Mouse (Mus musculus): ENCODE data around the gene Accsl. TPM values are rescaled to one million over a fixed set of nuclear protein-coding genes. Genes with fewer than 3 reads are reported as not detected.

Accsl gene
- 0.08 TPM in 1 of 2 replicates, not detected in the other for polyA plus RNA-seq (2015; fragmentation: Nextera tagmentation; extraction: Ambion mirVana)

DNA sequence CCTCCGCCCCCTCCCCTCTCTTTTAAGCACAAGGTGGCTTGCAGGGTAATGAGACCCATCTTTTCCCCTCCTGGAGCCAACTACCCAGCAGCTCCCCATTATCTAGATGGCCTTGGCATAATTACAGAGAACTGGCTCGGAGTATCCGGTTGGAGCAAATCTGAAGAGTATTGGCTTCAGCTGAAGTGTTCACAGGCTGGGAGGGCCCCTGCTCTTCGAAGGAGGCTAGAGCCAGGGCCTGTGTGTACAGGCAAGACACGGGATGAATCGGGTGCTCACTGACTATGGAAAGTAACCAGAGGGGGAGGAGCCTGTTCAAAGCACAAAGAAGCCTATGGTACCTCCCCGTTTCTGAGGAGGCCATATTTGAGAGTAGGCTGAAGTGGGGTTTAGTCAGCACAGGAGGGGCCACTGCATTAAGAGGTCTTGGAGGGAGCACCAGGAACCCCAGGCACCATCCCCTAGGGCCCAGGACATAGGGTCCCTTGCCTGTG, at the start of gene Accsl:
Accsl (minus strand) TSS at position 51 of the 494 bp plus-strand sequence.
- H3K27me3 ChIP-seq: no peaks in the 10 kb centered on the region; the same call in 1 of the 2 replicates
- H3K9ac ChIP-seq: no peak within 1 kb of the TSS
- H3K36me3 ChIP-seq: no peaks in the 10 kb centered on the region
- H3K9me3 ChIP-seq: no peaks in the 10 kb centered on the region
- H3K27ac ChIP-seq (replicated peaks): no peak within 1 kb of the TSS
- WGBS: 71% methylated on average over 7 of the region's 7 CpGs
- no peak within 1 kb of the TSS for H3K4me2 ChIP-seq
- H3K4me3 ChIP-seq: no peak within 1 kb of the TSS
- peaks cover 25% of the 10 kb centered on the region for H3K4me1 ChIP-seq (replicated peaks)
- no peak for ATAC-seq (ENCODE audit: low read depth)

DNA sequence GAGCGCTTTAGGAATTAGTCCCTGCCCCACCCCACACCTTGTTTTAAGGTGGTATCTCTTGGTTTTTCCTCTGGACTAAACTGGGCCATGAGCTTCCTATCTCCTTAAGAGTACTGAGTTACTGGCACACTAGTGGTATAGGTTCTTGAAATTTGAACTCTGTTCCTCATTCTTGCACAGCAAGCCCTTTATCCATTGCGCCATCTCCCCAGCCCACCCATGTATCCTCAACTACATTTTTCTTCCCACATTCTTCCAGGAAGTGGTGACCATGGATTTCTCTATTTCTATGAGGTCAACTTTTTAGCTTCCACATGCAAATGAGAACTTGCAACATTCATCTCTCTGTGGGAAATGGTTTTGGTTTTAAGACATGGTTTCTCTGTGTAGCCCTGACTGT, 44.6 kb upstream of the Accsl start:
- H3K9ac ChIP-seq: no peak overlapping the region
- H3K4me2 ChIP-seq: no peak overlapping the region
- no peak overlapping the region for H3K4me3 ChIP-seq
- peaks cover 2% of the 10 kb centered on the region for H3K4me1 ChIP-seq (replicated peaks)
- no peak for ATAC-seq (ENCODE audit: low read depth)
- no peaks in the 10 kb centered on the region for H3K27me3 ChIP-seq
- H3K36me3 ChIP-seq: no peaks in the 10 kb centered on the region
- no peaks in the 10 kb centered on the region for H3K9me3 ChIP-seq
- H3K27ac ChIP-seq (replicated peaks): no peak overlapping the region
- WGBS: 91% methylated on average over 2 of the region's 2 CpGs

DNA sequence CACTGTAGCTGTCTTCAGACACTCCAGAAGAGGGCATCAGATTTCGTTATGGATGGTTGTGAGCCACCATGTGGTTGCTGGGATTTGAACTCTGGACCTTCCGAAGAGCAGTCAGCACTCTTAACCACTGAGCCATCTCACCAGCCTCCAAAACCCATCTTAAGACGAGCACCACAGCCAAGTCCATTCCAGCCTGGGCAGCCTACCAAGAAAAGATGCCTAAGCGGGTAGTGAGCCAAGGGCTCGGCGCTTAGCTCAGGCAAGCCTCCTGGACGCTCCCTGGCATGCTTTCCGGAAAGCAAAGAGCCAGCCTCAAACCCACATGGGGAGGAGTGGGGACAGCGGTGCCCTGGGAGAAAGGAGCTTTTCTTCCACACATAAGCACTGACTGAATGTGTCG, 43.0 kb upstream of the Accsl start:
- WGBS: 86% methylated on average over 10 of the region's 10 CpGs
- Histone ChIP-seq H3K4me1 (replicated peaks) (peaks cover 18% of the 10 kb centered on the region), H3K27me3 (no peaks in the 10 kb centered on the region), H3K36me3 (no peaks in the 10 kb centered on the region), H3K4me3 (no peak overlapping the region), H3K27ac (replicated peaks) (no peak overlapping the region), H3K9ac (no peak overlapping the region), H3K4me2 (no peak overlapping the region), H3K9me3 (no peaks in the 10 kb centered on the region)
- no peak for ATAC-seq (ENCODE audit: low read depth)

DNA sequence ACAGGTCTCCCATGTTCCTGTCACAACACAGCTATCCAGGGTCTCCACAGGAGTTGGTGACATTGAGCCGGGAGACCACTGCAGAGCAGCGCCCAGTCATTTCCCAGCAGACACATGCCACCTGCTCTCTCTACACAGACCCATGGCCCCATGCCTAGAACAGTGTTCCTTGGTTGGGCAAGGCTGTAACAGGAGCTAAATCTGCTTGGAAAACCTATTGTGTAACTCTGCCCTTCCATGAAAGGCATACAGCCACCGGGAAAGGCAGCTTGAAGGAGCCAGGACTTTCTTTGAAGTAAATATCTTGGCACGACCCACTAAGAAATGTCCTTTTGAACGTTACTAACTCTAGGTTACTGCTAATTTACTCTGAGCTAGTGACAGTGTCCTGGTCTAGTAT, 40.8 kb upstream of the Accsl start:
- no peaks in the 10 kb centered on the region for H3K27me3 ChIP-seq
- H3K4me3 ChIP-seq: no peak overlapping the region
- H3K4me1 ChIP-seq (replicated peaks): peaks cover 27% of the 10 kb centered on the region
- H3K27ac ChIP-seq (replicated peaks): no peak overlapping the region
- H3K4me2 ChIP-seq: no peak overlapping the region
- ATAC-seq (ENCODE audit: low read depth): no peak
- H3K9me3 ChIP-seq: no peaks in the 10 kb centered on the region
- 80% methylated on average over 5 of the region's 5 CpGs for WGBS
- H3K9ac ChIP-seq: no peak overlapping the region
- no peaks in the 10 kb centered on the region for H3K36me3 ChIP-seq

DNA sequence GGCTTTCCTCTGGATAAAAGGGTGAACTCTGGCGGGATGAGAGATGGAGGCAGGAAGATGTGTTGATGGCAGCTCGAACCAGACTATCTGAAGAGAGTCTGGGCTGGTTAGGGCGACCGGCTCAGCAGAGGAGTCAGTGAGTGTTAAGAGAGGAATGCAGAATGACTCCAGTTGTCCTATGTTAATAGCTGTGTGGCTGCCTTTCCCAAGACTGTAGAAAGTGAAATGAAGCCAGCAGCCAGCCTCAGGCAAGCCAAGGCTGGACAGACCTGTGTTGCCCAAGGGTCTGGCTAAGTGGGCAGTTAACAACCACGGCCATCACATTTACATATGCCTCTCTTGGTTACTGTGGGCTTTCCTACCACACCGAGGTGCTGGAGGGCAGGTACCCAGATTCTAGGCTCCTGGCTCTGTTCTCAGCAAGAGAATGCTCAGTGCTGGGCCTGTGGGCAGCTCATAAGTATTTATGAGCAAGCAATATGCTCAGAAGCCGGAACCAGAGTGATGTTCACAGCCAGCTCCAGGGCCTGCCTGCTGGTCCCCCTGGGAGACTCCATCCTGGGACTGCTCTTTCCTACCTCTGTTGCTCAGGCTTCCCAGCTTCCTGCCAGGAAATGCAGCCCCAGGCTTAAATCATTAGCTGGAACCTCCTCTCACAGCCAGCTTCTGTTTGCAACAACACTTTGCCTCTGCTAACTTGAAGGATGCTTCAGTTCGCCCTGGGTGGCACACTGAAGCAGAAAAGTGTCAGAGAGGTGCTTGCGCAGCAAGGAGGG, 38.8 kb upstream of the Accsl start:
- 52% methylated on average over 9 of the region's 9 CpGs for WGBS
- peak; percentile 71 for ATAC-seq (ENCODE audit: low read depth)
- Histone ChIP-seq H3K9me3 (no peaks in the 10 kb centered on the region), H3K4me1 (replicated peaks) (peaks cover 34% of the 10 kb centered on the region), H3K27ac (replicated peaks) (peak overlapping the region; percentile 78), H3K9ac (no peak overlapping the region), H3K36me3 (no peaks in the 10 kb centered on the region), H3K27me3 (no peaks in the 10 kb centered on the region), H3K4me2 (no peak overlapping the region), H3K4me3 (no peak overlapping the region)

DNA sequence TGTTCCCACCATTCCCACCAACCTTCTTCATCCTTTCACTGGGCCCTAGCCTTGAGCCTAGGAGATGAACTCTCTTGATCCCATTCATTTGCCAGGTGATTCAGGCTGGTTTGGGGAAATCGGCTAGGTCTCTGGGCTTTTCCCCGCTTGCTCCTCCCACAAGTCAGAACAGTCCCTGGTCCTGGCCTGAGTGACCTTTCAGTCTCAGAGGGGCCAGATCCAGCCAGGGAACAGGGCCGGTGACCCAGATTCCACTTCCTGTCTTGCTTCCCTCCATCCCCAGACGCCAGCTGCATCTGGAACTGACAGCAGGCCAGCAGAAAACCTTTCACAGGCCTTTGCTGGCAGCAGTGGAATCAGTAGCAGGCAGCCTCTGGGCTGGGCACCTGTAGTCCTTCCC, 37.4 kb upstream of the Accsl start:
- peak overlapping the region; percentile 78; the same call in 1 of the 2 replicates for H3K27ac ChIP-seq (replicated peaks)
- no peaks in the 10 kb centered on the region for H3K9me3 ChIP-seq
- H3K4me1 ChIP-seq (replicated peaks): peaks cover 34% of the 10 kb centered on the region
- WGBS: 56% methylated on average over 4 of the region's 4 CpGs
- ATAC-seq (ENCODE audit: low read depth): no peak
- no peak overlapping the region for H3K4me2 ChIP-seq
- no peaks in the 10 kb centered on the region for H3K27me3 ChIP-seq
- no peak overlapping the region for H3K4me3 ChIP-seq
- H3K36me3 ChIP-seq: no peaks in the 10 kb centered on the region
- H3K9ac ChIP-seq: peak overlapping the region; percentile 43; the same call in 1 of the 2 replicates

DNA sequence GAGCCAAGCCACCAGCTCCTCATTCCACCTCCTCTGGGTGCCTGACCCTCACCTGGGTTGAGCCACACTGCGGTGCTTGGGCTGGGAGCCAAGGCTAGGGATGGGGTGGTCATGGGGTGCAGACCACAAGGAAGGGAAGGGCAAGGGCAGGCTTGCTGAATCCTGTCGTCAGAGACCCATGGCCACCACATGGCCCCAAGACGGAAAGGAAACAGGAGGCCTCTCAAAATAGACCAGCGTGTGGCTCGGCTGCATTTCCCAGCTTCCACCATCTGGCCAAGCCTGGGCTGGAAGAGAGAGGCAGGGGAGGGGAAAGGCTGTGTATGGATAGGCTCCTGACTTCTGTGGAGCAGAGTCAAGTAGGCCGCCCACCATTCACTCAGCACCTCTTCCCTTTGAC, 34.5 kb upstream of the Accsl start:
- WGBS: 79% methylated on average over 6 of the region's 6 CpGs
- ATAC-seq (ENCODE audit: low read depth): no peak
- Histone ChIP-seq H3K4me2 (no peak overlapping the region), H3K4me1 (replicated peaks) (peaks cover 31% of the 10 kb centered on the region), H3K9ac (no peak overlapping the region), H3K9me3 (no peaks in the 10 kb centered on the region), H3K27me3 (no peaks in the 10 kb centered on the region), H3K27ac (replicated peaks) (no peak overlapping the region), H3K36me3 (no peaks in the 10 kb centered on the region), H3K4me3 (no peak overlapping the region)

DNA sequence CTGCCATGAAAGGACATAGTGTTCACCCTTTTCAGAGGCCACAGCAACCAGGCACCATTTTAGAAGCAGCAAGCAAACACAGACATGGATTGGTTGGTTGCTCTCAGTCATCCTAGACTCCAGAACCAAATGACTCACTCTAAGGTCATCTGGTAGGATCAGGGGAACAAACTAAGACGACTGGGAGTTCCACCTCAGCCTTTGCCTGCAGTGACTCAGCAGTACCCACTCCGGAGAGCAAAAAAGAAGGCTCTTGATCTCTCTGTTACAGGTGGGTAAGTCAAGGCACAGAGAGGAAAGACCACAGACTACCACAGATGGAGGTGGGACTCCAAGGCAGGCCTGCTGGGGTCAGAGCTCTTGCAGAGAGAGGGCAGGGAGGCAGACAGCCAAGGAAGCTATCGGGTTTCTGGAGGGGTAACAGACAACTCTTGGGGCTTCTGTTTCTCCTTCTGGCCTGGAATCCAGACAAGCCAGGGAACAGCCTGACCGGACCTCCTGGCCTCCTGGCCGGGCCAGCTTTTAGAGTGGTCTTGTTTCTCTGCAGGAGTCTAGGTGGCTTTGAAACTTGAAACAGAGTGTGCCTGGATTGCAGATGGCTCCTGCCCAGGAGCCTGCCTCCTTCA, 33.8 kb upstream of the Accsl start:
- H3K36me3 ChIP-seq: no peaks in the 10 kb centered on the region
- H3K4me2 ChIP-seq: no peak overlapping the region
- H3K9ac ChIP-seq: no peak overlapping the region
- H3K4me3 ChIP-seq: no peak overlapping the region
- no peak for ATAC-seq (ENCODE audit: low read depth)
- H3K27me3 ChIP-seq: no peaks in the 10 kb centered on the region
- peaks cover 24% of the 10 kb centered on the region for H3K4me1 ChIP-seq (replicated peaks)
- H3K9me3 ChIP-seq: no peaks in the 10 kb centered on the region
- no peak overlapping the region for H3K27ac ChIP-seq (replicated peaks)
- WGBS: 72% methylated on average over 5 of the region's 5 CpGs

DNA sequence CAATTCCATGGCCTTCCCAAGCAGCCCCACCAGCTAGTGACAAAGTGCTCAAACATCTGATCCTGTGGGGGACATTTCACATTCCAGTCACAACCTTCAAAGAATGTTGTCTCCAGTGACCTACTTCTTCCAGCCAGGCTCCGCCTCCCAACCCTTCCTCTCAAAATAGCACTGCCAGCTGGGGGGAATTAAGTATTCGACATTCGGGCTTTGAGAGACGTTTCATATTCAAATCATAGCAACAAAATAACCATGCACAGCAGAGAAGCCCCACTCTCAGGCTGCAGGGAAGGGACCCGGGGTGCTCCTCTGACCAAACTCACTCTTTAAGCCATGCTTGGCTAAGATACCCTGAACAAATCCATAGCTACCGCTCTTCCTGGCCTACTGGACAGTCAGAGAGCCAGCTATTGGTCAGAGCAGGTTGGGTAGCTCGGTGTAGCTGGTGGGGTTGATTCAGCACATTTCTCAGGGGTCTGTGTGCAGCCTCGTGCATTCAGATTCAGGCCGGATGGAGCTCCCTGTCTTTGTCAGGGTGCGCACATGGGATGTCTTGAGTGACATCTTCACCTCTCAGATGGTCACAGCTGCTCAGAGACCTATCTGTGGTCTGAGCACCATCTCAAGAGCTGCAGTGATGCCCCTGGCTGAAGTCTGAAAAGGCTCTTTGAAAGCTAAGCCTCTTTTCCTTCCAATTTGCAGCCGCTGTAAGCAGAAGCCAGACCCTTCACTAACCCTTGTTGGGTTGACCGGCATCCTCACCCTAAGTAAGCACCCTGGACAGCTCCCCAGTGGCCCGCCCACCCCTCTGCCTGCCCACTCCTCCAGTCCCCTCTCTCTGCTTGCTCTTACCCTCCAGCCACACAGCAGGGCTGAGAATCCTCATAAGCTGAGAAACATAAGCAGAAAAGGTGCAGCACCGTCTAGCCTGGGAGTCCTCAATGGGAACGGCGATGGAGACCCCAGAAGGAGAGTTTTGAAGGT, 30.7 kb upstream of the Accsl start:
- ATAC-seq (ENCODE audit: low read depth): no peak
- Histone ChIP-seq H3K4me3 (no peak overlapping the region), H3K27ac (replicated peaks) (no peak overlapping the region), H3K9me3 (no peaks in the 10 kb centered on the region), H3K4me2 (no peak overlapping the region), H3K4me1 (replicated peaks) (0 out of 2 replicates have a peak, but pooled peaks cover 7% of the 10 kb centered on the region), H3K36me3 (no peaks in the 10 kb centered on the region), H3K9ac (no peak overlapping the region), H3K27me3 (no peaks in the 10 kb centered on the region)
- WGBS: 51% methylated on average over 16 of the region's 16 CpGs

DNA sequence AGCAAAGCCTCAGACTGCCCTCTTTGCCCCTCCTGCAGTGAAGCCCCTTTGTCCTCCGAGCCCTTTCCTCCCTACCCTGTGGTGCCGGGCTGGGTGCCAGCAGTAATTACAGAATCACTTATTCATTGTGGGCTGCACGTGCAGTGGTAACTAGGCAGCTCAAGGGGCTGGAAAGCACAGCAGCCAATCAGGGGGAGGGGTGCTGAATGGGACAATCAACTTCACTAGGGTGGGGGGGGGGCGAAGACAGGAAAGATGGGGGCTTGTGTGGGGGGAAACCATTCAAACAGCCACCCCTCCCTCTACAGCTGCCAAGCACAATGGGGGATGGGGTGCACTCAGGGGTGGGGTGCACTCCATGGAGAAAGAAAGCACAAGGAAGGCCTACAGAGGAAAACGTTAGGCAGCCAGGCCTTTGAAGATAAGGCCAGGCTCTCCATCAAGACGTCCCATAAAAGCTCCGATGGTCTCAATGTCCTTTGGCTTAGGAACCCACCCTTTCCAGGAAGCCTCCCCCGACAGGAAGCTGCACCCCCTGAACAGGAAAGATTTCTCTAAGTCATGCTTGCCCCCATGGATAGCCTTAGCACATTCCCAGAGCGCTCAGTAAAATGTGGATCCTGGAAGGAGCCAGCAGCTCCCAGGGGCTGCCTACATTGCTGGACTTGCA, 22.8 kb upstream of the Accsl start:
- H3K9me3 ChIP-seq: no peaks in the 10 kb centered on the region
- H3K9ac ChIP-seq: 0 out of 2 replicates have a peak overlapping the region, but pooled peaks have one; percentile 12
- no peaks in the 10 kb centered on the region for H3K36me3 ChIP-seq
- ATAC-seq (ENCODE audit: low read depth): peak; percentile 95
- H3K27me3 ChIP-seq: no peaks in the 10 kb centered on the region
- H3K4me2 ChIP-seq: no peak overlapping the region
- H3K4me3 ChIP-seq: no peak overlapping the region
- peak overlapping the region; percentile 90 for H3K27ac ChIP-seq (replicated peaks)
- WGBS: 12% methylated on average over 8 of the region's 9 CpGs
- peaks cover 36% of the 10 kb centered on the region for H3K4me1 ChIP-seq (replicated peaks)

DNA sequence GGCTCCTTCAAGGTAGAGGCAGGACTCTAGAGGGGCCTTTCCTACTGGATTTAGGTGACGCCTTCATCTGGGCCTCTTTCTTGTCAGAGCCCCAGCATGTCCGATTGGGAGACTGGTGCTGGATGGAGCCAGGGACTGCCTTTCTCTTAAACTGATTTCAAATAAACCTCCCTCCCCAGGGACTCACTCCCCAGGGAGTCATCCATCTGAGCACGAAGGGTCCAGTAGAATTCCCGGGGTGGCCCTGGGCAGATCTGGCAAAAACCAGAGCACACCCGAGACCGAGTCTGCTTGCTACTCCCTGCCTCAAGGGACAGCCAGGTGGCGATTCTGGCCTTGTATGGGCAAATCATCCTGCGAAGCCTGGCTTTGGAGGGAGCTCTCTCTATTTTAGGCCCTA, 21.2 kb upstream of the Accsl start:
- Histone ChIP-seq H3K27ac (replicated peaks) (peak overlapping the region; percentile 90), H3K9me3 (no peaks in the 10 kb centered on the region), H3K9ac (no peak overlapping the region), H3K36me3 (no peaks in the 10 kb centered on the region), H3K4me2 (no peak overlapping the region), H3K27me3 (no peaks in the 10 kb centered on the region), H3K4me3 (no peak overlapping the region), H3K4me1 (replicated peaks) (peaks cover 36% of the 10 kb centered on the region)
- WGBS: 62% methylated on average over 8 of the region's 8 CpGs
- ATAC-seq (ENCODE audit: low read depth): no peak

Data from neural tube, embryonic 13.5 days (tissue).